Mouse (Mus musculus) stomach, postnatal 0 days (tissue): Measurements from ENCODE around the gene Frrs1. TPM values are rescaled to one million over a fixed set of nuclear protein-coding genes. Genes with fewer than 3 reads are reported as not detected.

Experiments
- ATAC-seq: fragments of 200-750 bp; cut with Nextera tagmentation; 2 replicates; pipeline ENCODE4 v1.8.0; 2017; ENCODE audit not compliant: low FRiP score, low TSS enrichment
- DNase-seq: peaks from one replicate; pipeline ENCODE4 v3.0.0-alpha.2; 2016; ENCODE audit warnings: low spot score
- H3K27ac ChIP-seq: fragments of 300-500 bp; sonication (generic); replicated peaks from 2 replicates; pipeline ENCODE4 v1.5.1; 2014; ENCODE audit warnings: mild to moderate bottlenecking, control low read depth
- H3K27me3 ChIP-seq: fragments of 300-500 bp; sonication (generic); 2 replicates; pipeline ENCODE4 v1.6.1; 2014; ENCODE audit warnings: low read length; ENCODE audit not compliant: control insufficient read depth, insufficient read depth
- H3K36me3 ChIP-seq: fragments of 300-500 bp; sonication (generic); 2 replicates; pipeline ENCODE4 v1.6.1; 2014; ENCODE audit warnings: low read length, mixed read lengths; ENCODE audit not compliant: control insufficient read depth, insufficient read depth
- H3K4me1 ChIP-seq: fragments of 300-500 bp; sonication (generic); replicated peaks from 2 replicates; pipeline ENCODE4 v1.6.1; 2014; ENCODE audit warnings: antibody characterized with exemption; ENCODE audit not compliant: control insufficient read depth, insufficient read depth
- H3K4me2 ChIP-seq: fragments of 300-500 bp; sonication (generic); replicated peaks from 2 replicates; pipeline ENCODE4 v1.6.1; 2014; ENCODE audit warnings: low read depth, mild to moderate bottlenecking, control low read depth, moderate library complexity
- H3K4me3 ChIP-seq: fragments of 300-500 bp; sonication (generic); 2 replicates; pipeline ENCODE4 v1.5.1; 2014; ENCODE audit warnings: low read depth, low read length, control low read depth
- H3K9ac ChIP-seq: fragments of 300-500 bp; sonication (generic); 2 replicates; pipeline ENCODE4 v1.6.1; 2014; ENCODE audit warnings: mild to moderate bottlenecking, low read length, control low read depth, mixed read lengths
- H3K9me3 ChIP-seq: fragments of 300-500 bp; sonication (generic); 2 replicates; pipeline ENCODE4 v1.6.1; 2016; ENCODE audit warnings: low read length; ENCODE audit not compliant: control insufficient read depth
- CTCF ChIP-seq: IDR thresholded peaks from 2 replicates; pipeline ENCODE4 v1.5.1; 2016; ENCODE audit warnings: antibody characterized with exemption, low read depth, mild to moderate bottlenecking, moderate library complexity
- EP300 ChIP-seq: optimal IDR thresholded peaks from 2 replicates; pipeline ENCODE3; 2016; ENCODE audit warnings: antibody characterized with exemption
- WGBS: fragments of 180-500 bp; shearing (Covaris S2); extraction: QIAGEN DNeasy Blood & Tissue Kit; methylation state at CpG from one replicate; pipeline ENCODE4 v1.1.7; 2014; 5-methylcytosine and 5-hydroxymethylcytosine counted together
- polyA plus RNA-seq: library from polyadenylated mRNA; unstranded; fragments of >200 nt; fragmentation: Nextera tagmentation; extraction: Ambion mirVana; gene quantifications from 2 replicates; pipeline ENCODE4 v1.2.1, GENCODE M21; 2015

Gene Frrs1
- polyA plus RNA-seq, 1 experiment from 2014 or later: 22.3 TPM

DNA sequence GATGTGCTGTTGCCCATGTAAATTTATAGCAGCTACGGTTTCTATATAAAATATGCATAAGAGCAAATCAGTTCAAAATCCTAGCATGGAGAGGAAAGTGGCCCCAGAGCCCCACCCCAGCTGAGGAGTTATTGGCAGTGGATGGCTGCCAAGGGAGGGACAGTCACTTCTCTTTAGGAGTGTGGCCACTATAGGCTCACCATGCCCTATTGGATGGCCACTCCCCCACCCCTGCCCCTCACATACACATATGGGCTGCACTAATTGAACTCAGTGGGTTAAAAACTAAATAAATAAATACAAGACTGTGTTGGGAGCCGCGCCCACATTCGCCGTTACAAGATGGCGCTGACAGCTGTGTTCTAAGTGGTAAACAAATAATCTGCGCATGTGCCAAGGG is 42.0 kb upstream of the Frrs1 start:
- Histone ChIP-seq H3K4me2 (no peak overlapping the region), H3K4me3 (no peak overlapping the region), H3K27me3 (no peaks in the 10 kb centered on the region), H3K9me3 (no peaks in the 10 kb centered on the region), H3K27ac (no peak overlapping the region), H3K9ac (no peak overlapping the region), H3K4me1 (no peaks in the 10 kb centered on the region), H3K36me3 (no peaks in the 10 kb centered on the region)
- TF ChIP-seq CTCF (no peak), EP300 (no peak)
- ATAC-seq (no peak), DNase-seq (no peak)
- WGBS: 94% methylated on average over 7 of the region's 7 CpGs

DNA sequence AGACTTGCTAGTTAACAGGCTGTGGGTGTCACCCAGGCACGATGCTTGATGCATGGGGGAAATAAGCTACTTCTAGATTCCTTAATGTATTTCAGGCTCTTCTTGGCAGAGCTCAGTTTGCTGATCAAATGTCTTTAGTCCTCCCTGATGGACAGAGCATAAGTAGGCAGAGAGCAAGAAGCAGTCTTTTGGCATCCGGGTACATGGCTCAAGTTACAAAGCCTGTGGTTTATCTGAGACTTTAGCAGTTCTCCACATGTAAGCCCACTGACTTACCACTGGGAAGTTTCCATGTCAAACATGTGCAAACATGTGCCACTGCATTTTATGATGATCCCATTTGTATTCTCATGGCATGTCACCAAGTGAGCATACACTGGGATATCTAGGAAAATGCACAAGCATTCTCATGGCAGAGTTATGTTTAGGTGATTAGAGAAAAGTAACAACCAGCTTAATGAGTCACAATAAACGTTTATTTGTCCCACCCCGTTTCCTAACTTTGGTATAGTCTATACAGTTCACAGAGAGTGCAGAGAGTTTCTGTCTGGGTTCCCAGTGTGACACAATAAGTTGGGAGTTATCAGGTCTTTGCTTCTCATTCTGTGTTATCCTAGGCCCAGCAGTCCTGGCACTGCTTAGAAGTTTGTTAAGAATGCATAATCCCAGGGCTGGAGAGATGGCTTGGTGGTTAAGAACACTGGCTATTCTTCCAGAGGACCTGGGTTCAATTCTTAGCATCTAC is 32.6 kb upstream of the Frrs1 start:
- no peak overlapping the region for H3K4me3 ChIP-seq
- WGBS: 53% methylated on average over 4 of the region's 4 CpGs
- no peak overlapping the region for H3K27ac ChIP-seq

DNA sequence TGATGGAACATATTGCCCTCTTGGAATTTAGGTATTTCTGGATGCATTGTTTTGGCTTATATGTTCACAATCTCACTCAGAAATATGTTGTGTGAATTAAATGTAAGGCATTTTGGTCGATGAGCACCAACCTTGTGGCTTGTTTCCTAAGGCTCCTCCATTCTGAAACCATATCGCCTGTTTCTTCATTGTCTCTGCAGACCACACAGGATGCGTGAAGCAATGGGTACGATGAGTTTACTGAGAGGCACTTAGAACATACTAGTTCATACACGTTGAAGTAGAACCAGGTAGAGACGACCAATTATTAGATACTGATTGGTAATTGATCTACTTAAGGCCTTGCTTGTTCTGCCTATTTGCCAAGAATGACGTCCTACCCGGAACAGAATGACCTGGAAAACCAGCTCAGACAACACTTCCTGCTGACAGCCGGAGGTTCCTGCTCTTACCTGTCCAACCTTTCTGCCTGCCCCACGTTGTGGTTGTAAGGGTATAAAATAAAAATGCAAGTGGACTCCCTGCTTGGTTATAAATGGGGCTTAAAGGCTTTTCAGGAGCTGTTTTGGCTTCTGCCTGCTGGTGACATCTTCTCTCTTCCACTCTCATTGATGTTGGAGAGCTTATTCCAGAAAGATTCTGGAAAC is 29.9 kb upstream of the Frrs1 start:
- no peaks in the 10 kb centered on the region for H3K9me3 ChIP-seq
- H3K36me3 ChIP-seq: no peaks in the 10 kb centered on the region
- no peaks in the 10 kb centered on the region for H3K27me3 ChIP-seq
- H3K27ac ChIP-seq: no peak overlapping the region
- no peak overlapping the region for H3K4me3 ChIP-seq
- H3K4me1 ChIP-seq: no peaks in the 10 kb centered on the region
- ATAC-seq: no peak
- TF ChIP-seq CTCF (no peak), EP300 (no peak)
- no peak overlapping the region for H3K4me2 ChIP-seq
- DNase-seq: no peak
- H3K9ac ChIP-seq: no peak overlapping the region
- 81% methylated on average over 10 of the region's 10 CpGs for WGBS

More for the DNA sequence above, 32.6 kb upstream of the Frrs1 start:
- Histone ChIP-seq H3K4me1 (no peaks in the 10 kb centered on the region), H3K9me3 (no peaks in the 10 kb centered on the region), H3K27me3 (no peaks in the 10 kb centered on the region), H3K36me3 (no peaks in the 10 kb centered on the region), H3K9ac (no peak overlapping the region), H3K4me2 (no peak overlapping the region)
- DNase-seq: no peak
- ATAC-seq: peak; percentile 42; the same call in 1 of the 2 replicates
- TF ChIP-seq EP300: no peak
- TF ChIP-seq CTCF: no peak

DNA sequence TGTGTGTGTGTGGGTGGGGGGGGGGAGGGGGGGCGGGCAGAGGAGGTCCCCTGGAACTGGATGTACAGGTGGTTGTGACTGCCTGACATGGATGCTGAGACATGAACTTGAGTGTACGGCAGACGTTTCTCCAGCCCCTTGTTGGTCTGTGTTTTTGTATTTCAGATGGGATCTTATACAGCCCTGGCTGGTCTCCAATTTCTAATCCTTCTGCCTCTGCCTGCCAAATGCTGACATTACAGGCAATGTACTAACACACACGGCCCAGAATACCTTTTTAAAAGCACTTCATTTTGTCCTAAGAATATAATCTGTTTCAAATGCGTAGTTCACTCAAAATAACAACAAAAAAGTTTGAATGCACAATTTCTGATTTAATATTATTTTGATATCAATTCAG is 27.9 kb upstream of the Frrs1 start:
- Histone ChIP-seq H3K27me3 (no peaks in the 10 kb centered on the region), H3K9ac (no peak overlapping the region), H3K4me3 (no peak overlapping the region), H3K27ac (no peak overlapping the region), H3K4me2 (no peak overlapping the region), H3K4me1 (no peaks in the 10 kb centered on the region), H3K9me3 (no peaks in the 10 kb centered on the region), H3K36me3 (no peaks in the 10 kb centered on the region)
- ATAC-seq (no peak), DNase-seq (no peak)
- WGBS: 35% methylated on average over 5 of the region's 5 CpGs
- TF ChIP-seq CTCF (peak; percentile 37; the same call in 1 of the 2 replicates), EP300 (no peak)

DNA sequence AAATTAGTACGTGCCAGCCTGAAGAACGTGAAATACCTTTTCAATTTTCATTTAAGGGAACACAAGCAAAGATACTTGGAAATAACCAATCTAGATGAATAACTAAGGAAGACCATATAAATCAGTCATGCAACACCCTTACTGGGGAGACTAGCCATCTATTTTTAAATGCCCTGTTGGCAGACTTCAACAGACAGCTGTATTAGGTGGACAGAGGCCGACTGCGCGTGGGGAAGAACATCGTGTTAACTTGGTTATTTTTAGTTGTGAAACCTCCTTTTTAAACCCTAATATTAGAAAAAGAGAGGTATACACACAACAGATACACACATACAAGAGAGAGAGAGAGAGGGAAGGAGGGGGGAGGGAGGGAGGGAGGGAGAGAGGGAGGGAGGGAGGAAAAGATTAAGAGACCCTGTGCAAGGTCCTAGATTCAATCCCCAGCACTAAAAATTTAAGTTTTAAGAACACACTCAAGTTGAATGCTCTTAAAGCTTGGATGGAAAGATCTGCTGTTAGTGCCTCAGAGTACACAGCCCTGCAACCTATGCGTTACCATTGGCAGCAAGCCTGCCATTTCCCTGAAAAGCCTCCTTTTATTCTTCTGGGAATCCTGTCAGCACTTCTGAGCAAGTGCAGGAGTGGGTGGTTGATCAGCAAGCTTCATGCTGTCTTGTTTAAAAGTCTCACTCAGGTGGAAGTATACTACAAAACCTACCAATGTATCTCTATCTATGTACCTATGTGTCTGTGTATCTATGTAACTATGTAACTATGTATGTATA is 26.5 kb upstream of the Frrs1 start:
- WGBS: 68% methylated on average over 7 of the region's 7 CpGs
- DNase-seq (no peak), ATAC-seq (peak; percentile 34; the same call in 1 of the 2 replicates)
- no peaks in the 10 kb centered on the region for H3K9me3 ChIP-seq
- no peak overlapping the region for H3K9ac ChIP-seq
- H3K27ac ChIP-seq: no peak overlapping the region
- H3K27me3 ChIP-seq: no peaks in the 10 kb centered on the region
- no peaks in the 10 kb centered on the region for H3K36me3 ChIP-seq
- no peak overlapping the region for H3K4me2 ChIP-seq
- no peak overlapping the region for H3K4me3 ChIP-seq
- TF ChIP-seq EP300: no peak
- no peak for TF ChIP-seq CTCF
- H3K4me1 ChIP-seq: no peaks in the 10 kb centered on the region
